Mouse (Mus musculus) cortical plate, adult 2 months (tissue): ENCODE results near the gene Nbea.

Experiments
- CTCF ChIP-seq: fragments of 200-500 bp; IDR thresholded peaks from 2 replicates; pipeline ENCODE4 v1.5.1; 2011; ENCODE audit warnings: mild to moderate bottlenecking, control low read depth, low read length; ENCODE audit not compliant: insufficient read depth; ENCODE audit errors: extremely low read depth
- POLR2A ChIP-seq: fragments of 200-500 bp; IDR thresholded peaks from 2 replicates; pipeline ENCODE4 v1.6.1; 2011; ENCODE audit warnings: mild to moderate bottlenecking, low read length, control low read depth; ENCODE audit not compliant: insufficient read depth; ENCODE audit errors: extremely low read depth

DNA sequence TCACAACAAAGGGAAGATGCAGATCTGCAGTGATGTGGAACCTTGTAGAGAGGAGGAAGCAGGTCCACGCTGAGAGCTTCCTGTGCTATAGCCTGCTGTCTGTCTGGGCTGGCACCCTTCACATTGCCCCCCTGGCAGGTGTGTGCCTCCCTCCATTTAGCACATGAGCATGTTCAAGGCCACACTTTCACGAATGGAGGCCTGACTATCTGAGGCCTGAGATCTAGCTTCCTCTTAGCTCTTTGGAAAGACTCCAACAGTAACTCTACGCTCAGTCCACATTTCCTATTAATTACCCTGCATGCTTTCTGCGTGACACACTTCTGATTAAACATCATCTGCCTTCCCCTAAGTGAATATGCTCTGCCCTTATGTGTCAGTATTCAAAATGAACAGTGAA is 490.4 kb downstream of the Nbea start:
- TF ChIP-seq CTCF = no peak
- no peak for TF ChIP-seq POLR2A
